Mouse (Mus musculus) embryonic facial prominence, embryonic 11.5 days (tissue): ENCODE results near the gene Borcs6. TPM values are rescaled to one million over a fixed set of nuclear protein-coding genes. Genes with fewer than 3 reads are reported as not detected.
A peak's percentile ranks its signal among the peaks of the same experiment; 100 is the strongest.

ENCODE experiments used
- ATAC-seq: fragments of 200-750 bp; cut with Nextera tagmentation; replicated peaks from 2 replicates; pipeline ENCODE4 v1.8.0; 2017; ENCODE audit warnings: low read depth; ENCODE audit not compliant: insufficient number of reproducible peaks, low FRiP score, low TSS enrichment
- DNase-seq: peaks from one replicate; pipeline ENCODE4 v3.0.0-alpha.2; 2015; ENCODE audit warnings: low spot score
- H3K27ac ChIP-seq: fragments of 300-500 bp; sonication (generic); replicated peaks from 2 replicates; pipeline ENCODE4 v1.5.1; 2014; ENCODE audit warnings: mild to moderate bottlenecking, low read depth, low read length, control low read depth
- H3K27me3 ChIP-seq: fragments of 300-500 bp; sonication (generic); 2 replicates; pipeline ENCODE4 v1.6.1; 2014; ENCODE audit warnings: mild to moderate bottlenecking, low read length, moderate library complexity, mixed read lengths; ENCODE audit not compliant: control insufficient read depth, insufficient read depth
- H3K36me3 ChIP-seq: fragments of 300-500 bp; sonication (generic); replicated peaks from 2 replicates; pipeline ENCODE4 v1.6.1; 2014; ENCODE audit warnings: low read depth, mild to moderate bottlenecking, low read length, moderate library complexity, mixed read lengths; ENCODE audit not compliant: control insufficient read depth, insufficient read depth
- H3K4me1 ChIP-seq: fragments of 300-500 bp; sonication (generic); 2 replicates; pipeline ENCODE4 v1.6.1; 2014; ENCODE audit warnings: low read length, mixed read lengths; ENCODE audit not compliant: control insufficient read depth, insufficient read depth
- H3K4me2 ChIP-seq: fragments of 300-500 bp; sonication (generic); 2 replicates; pipeline ENCODE4 v1.6.1; 2014; ENCODE audit warnings: low read depth, mild to moderate bottlenecking, control low read depth, low read length, moderate library complexity
- H3K4me3 ChIP-seq: fragments of 300-500 bp; sonication (generic); 2 replicates; pipeline ENCODE4 v1.5.1; 2014; ENCODE audit warnings: low read depth, low read length, control low read depth
- H3K9ac ChIP-seq: fragments of 300-500 bp; sonication (generic); replicated peaks from 2 replicates; pipeline ENCODE4 v1.6.1; 2014; ENCODE audit warnings: mild to moderate bottlenecking, control low read depth, low read length
- H3K9me3 ChIP-seq: fragments of 300-500 bp; sonication (generic); replicated peaks from 2 replicates; pipeline ENCODE4 v1.6.1; 2016; ENCODE audit warnings: mild to moderate bottlenecking, low read length, inconsistent platforms, mixed read lengths; ENCODE audit not compliant: control insufficient read depth
- WGBS: fragments of 180-500 bp; shearing (Covaris S2); extraction: QIAGEN DNeasy Blood & Tissue Kit; methylation state at CpG from one replicate; pipeline ENCODE4 v1.1.7; 2014; 5-methylcytosine and 5-hydroxymethylcytosine counted together
- polyA plus RNA-seq: library from polyadenylated mRNA; unstranded; fragments of >200 nt; fragmentation: Nextera tagmentation; extraction: Ambion mirVana; gene quantifications from 2 replicates; pipeline ENCODE4 v1.2.1, GENCODE M21; 2014

The Borcs6 gene
- polyA plus RNA-seq, 1 experiment from 2014 or later = 6.4 TPM

- no peak overlapping the region for H3K27ac ChIP-seq
- 92% methylated on average over 20 of the region's 20 CpGs for WGBS
These were observed 41.3 kb downstream of the Borcs6 start for GRCm38 (mm10) chr11:69100639-69101360.

GRCm38 (mm10) chr11:69101604-69102402 lies 42.3 kb downstream of the Borcs6 start:
- H3K27me3 ChIP-seq = no peaks in the 10 kb centered on the region
- peaks cover 9% of the 10 kb centered on the region for H3K36me3 ChIP-seq
- H3K27ac ChIP-seq = no peak overlapping the region
- WGBS = 91% methylated on average over 21 of the region's 21 CpGs
- H3K9me3 ChIP-seq = no peaks in the 10 kb centered on the region
- no peak overlapping the region for H3K9ac ChIP-seq
- DNase-seq (no peak), ATAC-seq (no peak)
- no peak overlapping the region for H3K4me3 ChIP-seq
- peaks cover 16% of the 10 kb centered on the region for H3K4me1 ChIP-seq
- H3K4me2 ChIP-seq = no peak overlapping the region

More at GRCm38 (mm10) chr11:69100639-69101360, 41.3 kb downstream of the Borcs6 start:
- H3K9ac ChIP-seq = peak overlapping the region; percentile 39; the same call in 1 of the 2 replicates
- no peaks in the 10 kb centered on the region for H3K27me3 ChIP-seq
- H3K4me1 ChIP-seq = peaks cover 19% of the 10 kb centered on the region
- H3K9me3 ChIP-seq = no peaks in the 10 kb centered on the region
- no peak overlapping the region for H3K4me3 ChIP-seq
- DNase-seq (no peak), ATAC-seq (no peak)
- H3K4me2 ChIP-seq = no peak overlapping the region; the same call in 1 of the 2 replicates
- peaks cover 9% of the 10 kb centered on the region for H3K36me3 ChIP-seq

- Histone ChIP-seq H3K4me1 (peaks cover 16% of the 10 kb centered on the region), H3K4me2 (no peak overlapping the region), H3K4me3 (no peak overlapping the region), H3K9ac (no peak overlapping the region), H3K27me3 (no peaks in the 10 kb centered on the region), H3K36me3 (peaks cover 10% of the 10 kb centered on the region), H3K9me3 (no peaks in the 10 kb centered on the region), H3K27ac (no peak overlapping the region)
- ATAC-seq (no peak), DNase-seq (no peak)
- WGBS = 91% methylated on average over 7 of the region's 7 CpGs
These were observed 42.8 kb downstream of the Borcs6 start for GRCm38 (mm10) chr11:69102403-69102725.

GRCm38 (mm10) chr11:69103121-69103520 lies 43.6 kb downstream of the Borcs6 start:
- H3K9me3 ChIP-seq = no peaks in the 10 kb centered on the region
- peaks cover 10% of the 10 kb centered on the region for H3K4me1 ChIP-seq
- no peak overlapping the region for H3K27ac ChIP-seq
- no peak overlapping the region for H3K9ac ChIP-seq
- no peak for DNase-seq
- peaks cover 17% of the 10 kb centered on the region for H3K36me3 ChIP-seq
- H3K4me2 ChIP-seq = no peak overlapping the region
- WGBS = 96% methylated on average over 14 of the region's 14 CpGs
- no peaks in the 10 kb centered on the region for H3K27me3 ChIP-seq
- H3K4me3 ChIP-seq = no peak overlapping the region
- no peak for ATAC-seq

GRCm38 (mm10) chr11:69103531-69104435 lies 44.3 kb downstream of the Borcs6 start:
- DNase-seq (no peak), ATAC-seq (no peak)
- 94% methylated on average over 15 of the region's 15 CpGs for WGBS
- Histone ChIP-seq H3K9me3 (no peaks in the 10 kb centered on the region), H3K4me2 (no peak overlapping the region), H3K27me3 (no peaks in the 10 kb centered on the region), H3K9ac (no peak overlapping the region), H3K27ac (no peak overlapping the region), H3K4me1 (peaks cover 5% of the 10 kb centered on the region; the same call in 1 of the 2 replicates), H3K4me3 (no peak overlapping the region), H3K36me3 (peaks cover 17% of the 10 kb centered on the region)

GRCm38 (mm10) chr11:69104487-69104886 lies 45.0 kb downstream of the Borcs6 start:
- no peaks in the 10 kb centered on the region for H3K27me3 ChIP-seq
- peaks cover 19% of the 10 kb centered on the region for H3K36me3 ChIP-seq
- peaks cover 5% of the 10 kb centered on the region; the same call in 1 of the 2 replicates for H3K4me1 ChIP-seq
- DNase-seq (no peak), ATAC-seq (no peak)
- H3K4me2 ChIP-seq = no peak overlapping the region
- H3K9me3 ChIP-seq = no peaks in the 10 kb centered on the region
- 93% methylated on average over 14 of the region's 14 CpGs for WGBS
- H3K27ac ChIP-seq = no peak overlapping the region
- H3K9ac ChIP-seq = no peak overlapping the region
- no peak overlapping the region for H3K4me3 ChIP-seq

GRCm38 (mm10) chr11:69105227-69105626 lies 45.7 kb downstream of the Borcs6 start:
- Histone ChIP-seq H3K4me3 (no peak overlapping the region), H3K27ac (no peak overlapping the region), H3K27me3 (no peaks in the 10 kb centered on the region), H3K36me3 (peaks cover 19% of the 10 kb centered on the region), H3K9me3 (no peaks in the 10 kb centered on the region), H3K9ac (no peak overlapping the region), H3K4me2 (no peak overlapping the region), H3K4me1 (peaks cover 2% of the 10 kb centered on the region; the same call in 1 of the 2 replicates)
- 89% methylated on average over 6 of the region's 6 CpGs for WGBS
- DNase-seq = no peak
- no peak for ATAC-seq
